Mouse (Mus musculus) limb, embryonic 12.5 days (tissue): ENCODE data around the gene Pnldc1. TPM values are rescaled to one million over a fixed set of nuclear protein-coding genes. Genes with fewer than 3 reads are reported as not detected.
"Not testable (repeated sequence)": the region's sequence is repeated elsewhere in the genome, so short reads cannot be mapped to it uniquely, and the experiment has no call there.

ENCODE experiments used
- ATAC-seq: fragments of 200-750 bp; cut with Nextera tagmentation; 2 replicates; pipeline ENCODE4 v1.8.0; 2017; ENCODE audit warnings: low read depth, moderate TSS enrichment; ENCODE audit not compliant: insufficient number of reproducible peaks, insufficient read depth, low FRiP score, low TSS enrichment
- H3K27ac ChIP-seq: fragments of 300-500 bp; sonication (generic); 2 replicates; pipeline ENCODE4 v1.5.1; 2016; ENCODE audit warnings: mild to moderate bottlenecking, moderate library complexity
- H3K27me3 ChIP-seq: fragments of 300-500 bp; sonication (generic); 2 replicates; pipeline ENCODE4 v1.6.1; 2016; ENCODE audit warnings: mild to moderate bottlenecking, moderate library complexity
- H3K36me3 ChIP-seq: fragments of 300-500 bp; sonication (generic); 2 replicates; pipeline ENCODE4 v1.6.1; 2016; ENCODE audit warnings: mild to moderate bottlenecking, moderate library complexity
- H3K4me1 ChIP-seq: fragments of 300-500 bp; sonication (generic); replicated peaks from 2 replicates; pipeline ENCODE4 v1.6.1; 2016
- H3K4me2 ChIP-seq: fragments of 300-500 bp; sonication (generic); 2 replicates; pipeline ENCODE4 v1.6.1; 2016; ENCODE audit warnings: mild to moderate bottlenecking, moderate library complexity
- H3K4me3 ChIP-seq: fragments of 300-500 bp; sonication (generic); replicated peaks from 2 replicates; pipeline ENCODE4 v1.5.1; 2016; ENCODE audit warnings: mild to moderate bottlenecking
- H3K9ac ChIP-seq: fragments of 300-500 bp; sonication (generic); replicated peaks from 2 replicates; pipeline ENCODE4 v1.6.1; 2016; ENCODE audit warnings: mild to moderate bottlenecking, moderate library complexity
- H3K9me3 ChIP-seq: fragments of 300-500 bp; sonication (generic); 2 replicates; pipeline ENCODE4 v1.6.1; 2016; ENCODE audit warnings: mild to moderate bottlenecking, moderate library complexity
- WGBS: fragments of 180-500 bp; shearing (Covaris S2); methylation state at CpG from one replicate; pipeline ENCODE4 v1.1.7; 2016; 5-methylcytosine and 5-hydroxymethylcytosine counted together
- polyA plus RNA-seq: library from polyadenylated mRNA; unstranded; fragments of >200 nt; fragmentation: Nextera tagmentation; extraction: Ambion mirVana; gene quantifications from 2 replicates; pipeline ENCODE4 v1.2.1, GENCODE M21; 2016

The Pnldc1 gene
- 2.9 and 3.6 TPM in 2 replicates for polyA plus RNA-seq

- 0 out of 2 replicates have a peak within 1 kb of the TSS, but pooled peaks have one; percentile 23 for H3K9ac ChIP-seq
- no peaks in the 10 kb centered on the region for H3K4me1 ChIP-seq
- peaks cover 67% of the 10 kb centered on the region for H3K36me3 ChIP-seq
Observed at GRCm38 (mm10) chr17:12909361-12910280, at the start of gene Pnldc1. Gene Pnldc1 (minus strand): TSS chr17:12910230.

GRCm38 (mm10) chr17:12959377-12959776, 49.3 kb upstream of the Pnldc1 start:
- not testable (repeated sequence) for H3K9me3 ChIP-seq, H3K9ac ChIP-seq, H3K27ac ChIP-seq, H3K27me3 ChIP-seq, ATAC-seq, H3K4me1 ChIP-seq
- Histone ChIP-seq H3K4me2 (peak overlapping the region; percentile 51), H3K4me3 (peak overlapping the region; percentile 30; the same call in 1 of the 2 replicates), H3K36me3 (peaks cover 24% of the 10 kb centered on the region)
- 48% methylated on average over 2 of the region's 2 CpGs for WGBS

More at GRCm38 (mm10) chr17:12909361-12910280, at the start of gene Pnldc1:
- H3K4me2 ChIP-seq: no peak within 1 kb of the TSS
- no peaks in the 10 kb centered on the region for H3K27me3 ChIP-seq
- no peak within 1 kb of the TSS for H3K27ac ChIP-seq
- H3K4me3 ChIP-seq: no peak within 1 kb of the TSS
- no peak for ATAC-seq
- 79% methylated on average over 35 of the region's 35 CpGs for WGBS
- H3K9me3 ChIP-seq: no peaks in the 10 kb centered on the region

GRCm38 (mm10) chr17:12956664-12957063, 46.6 kb upstream of the Pnldc1 start:
- ATAC-seq: no peak
- 93% methylated on average over 8 of the region's 8 CpGs for WGBS
- no peaks in the 10 kb centered on the region for H3K27me3 ChIP-seq
- no peak overlapping the region for H3K27ac ChIP-seq
- no peaks in the 10 kb centered on the region for H3K9me3 ChIP-seq
- H3K36me3 ChIP-seq: peaks cover 44% of the 10 kb centered on the region
- H3K4me3 ChIP-seq: no peak overlapping the region
- no peak overlapping the region for H3K4me2 ChIP-seq
- no peak overlapping the region for H3K9ac ChIP-seq
- H3K4me1 ChIP-seq: peaks cover 7% of the 10 kb centered on the region

DNA sequence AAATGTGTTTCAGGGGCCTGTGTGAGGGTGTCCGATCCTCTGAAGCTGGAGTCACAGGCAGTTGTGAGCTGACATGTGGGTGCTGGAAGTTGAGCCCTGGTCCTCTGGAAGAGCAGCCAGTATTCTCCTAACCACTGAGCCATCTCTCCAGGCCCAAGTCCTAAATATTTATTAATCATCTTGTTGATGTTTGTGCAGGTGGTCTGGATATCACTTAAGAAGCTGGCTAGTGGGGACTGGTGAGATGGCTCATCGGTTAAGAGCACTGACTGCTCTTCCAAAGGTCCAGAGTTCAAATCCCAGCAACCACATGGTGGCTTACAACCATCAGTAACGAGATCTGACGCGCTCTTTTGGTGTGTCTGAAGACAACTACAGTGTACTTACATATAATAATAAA, 39.6 kb upstream of the Pnldc1 start:
- no peaks in the 10 kb centered on the region for H3K4me1 ChIP-seq
- H3K9me3 ChIP-seq: no peaks in the 10 kb centered on the region
- peaks cover 77% of the 10 kb centered on the region for H3K36me3 ChIP-seq
- H3K4me3 ChIP-seq: no peak overlapping the region
- 93% methylated on average over 5 of the region's 5 CpGs for WGBS
- H3K27ac ChIP-seq: no peak overlapping the region
- no peak overlapping the region for H3K4me2 ChIP-seq
- no peak overlapping the region for H3K9ac ChIP-seq
- no peaks in the 10 kb centered on the region for H3K27me3 ChIP-seq
- ATAC-seq: no peak

DNA sequence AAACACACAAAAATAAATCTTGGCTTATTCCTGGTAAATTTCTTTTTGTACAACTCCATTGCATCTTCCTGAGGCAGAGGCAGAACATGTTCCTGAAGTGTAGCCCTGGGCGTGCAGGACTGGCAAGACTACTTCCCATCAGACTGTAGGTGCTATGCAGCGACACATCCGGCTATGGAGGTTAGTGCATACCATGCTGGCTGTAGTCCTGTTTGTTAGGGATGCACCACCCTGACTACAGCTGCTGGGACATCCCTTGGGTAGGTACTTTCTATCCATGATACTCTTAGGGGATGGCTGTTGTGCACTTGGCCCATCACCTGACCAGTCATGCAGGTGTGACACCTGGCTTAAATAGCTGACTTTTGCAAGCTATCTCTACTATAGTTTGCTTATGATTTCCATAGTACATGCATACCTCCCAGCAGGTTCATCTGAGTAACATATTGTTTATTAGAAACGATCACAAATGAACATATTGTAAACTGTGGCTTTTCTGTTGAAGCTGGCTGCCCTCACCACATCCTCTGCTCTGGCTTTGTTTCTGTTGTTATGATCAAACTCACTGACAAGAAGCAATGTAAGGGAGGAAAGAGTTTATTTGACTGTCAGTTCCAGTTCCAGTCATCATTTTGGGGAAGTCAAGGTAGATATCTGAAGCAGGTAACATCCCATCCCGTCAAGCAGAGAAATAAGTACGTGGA, 32.6 kb upstream of the Pnldc1 start:
- Histone ChIP-seq H3K4me2 (no peak overlapping the region), H3K9me3 (no peaks in the 10 kb centered on the region), H3K4me1 (peaks cover 11% of the 10 kb centered on the region), H3K36me3 (peaks cover 50% of the 10 kb centered on the region), H3K27me3 (no peaks in the 10 kb centered on the region), H3K27ac (no peak overlapping the region), H3K4me3 (no peak overlapping the region), H3K9ac (no peak overlapping the region)
- WGBS: 91% methylated on average over 6 of the region's 6 CpGs
- no peak for ATAC-seq

GRCm38 (mm10) chr17:12941543-12942260, 31.7 kb upstream of the Pnldc1 start:
- peaks cover 45% of the 10 kb centered on the region for H3K36me3 ChIP-seq
- H3K27ac ChIP-seq: no peak overlapping the region
- H3K9ac ChIP-seq: no peak overlapping the region
- H3K4me1 ChIP-seq: peaks cover 11% of the 10 kb centered on the region
- H3K4me2 ChIP-seq: no peak overlapping the region
- no peaks in the 10 kb centered on the region for H3K27me3 ChIP-seq
- no peaks in the 10 kb centered on the region for H3K9me3 ChIP-seq
- ATAC-seq: no peak
- H3K4me3 ChIP-seq: no peak overlapping the region
- WGBS: 80% methylated on average over 8 of the region's 8 CpGs

DNA sequence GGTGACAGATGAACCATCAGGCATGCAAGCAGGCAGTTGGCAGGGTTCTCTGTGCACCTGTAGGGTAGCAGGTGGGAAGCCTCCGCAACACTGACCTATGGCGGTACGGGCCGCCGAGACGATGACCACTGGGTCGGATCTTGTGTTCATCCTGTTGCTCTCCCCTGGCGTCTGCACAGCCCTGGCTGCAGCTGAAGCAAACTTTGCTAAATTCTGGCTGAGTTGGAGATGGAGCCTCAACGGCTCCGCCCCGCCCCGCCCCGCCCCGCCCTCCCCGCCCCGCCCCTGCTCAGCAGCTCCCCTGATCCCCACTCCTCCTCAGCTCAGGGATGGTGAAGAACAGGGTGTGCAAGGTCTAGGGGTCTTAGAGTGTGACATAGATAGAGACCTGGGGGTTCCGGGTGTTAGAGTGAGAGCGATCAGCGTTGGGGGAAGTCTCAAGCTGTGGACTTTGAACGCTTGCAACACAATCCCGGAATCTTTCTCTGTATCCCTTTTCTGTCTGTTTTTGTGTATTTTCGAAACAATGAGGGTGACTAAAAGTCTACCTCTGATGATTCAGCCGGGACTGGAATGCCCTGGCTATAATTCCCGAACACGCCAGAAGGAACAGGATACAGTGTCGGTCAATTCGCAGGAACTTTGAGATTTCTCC, 30.2 kb upstream of the Pnldc1 start, which contains the start of gene Acat3:
Gene Acat3 (minus strand): TSS at position 450 of the 655 bp plus-strand sequence.
- H3K36me3 ChIP-seq: peaks cover 32% of the 10 kb centered on the region
- peaks cover 11% of the 10 kb centered on the region for H3K4me1 ChIP-seq
- WGBS: 15% methylated on average over 27 of the region's 27 CpGs
- 0 out of 2 replicates have a peak within 1 kb of the TSS, but pooled peaks have one; percentile 47 for H3K27ac ChIP-seq
- peak; percentile 50; the same call in 1 of the 2 replicates for ATAC-seq
- no peaks in the 10 kb centered on the region for H3K9me3 ChIP-seq
- no peaks in the 10 kb centered on the region for H3K27me3 ChIP-seq
- H3K4me3 ChIP-seq: peak within 1 kb of the TSS; percentile 32
- H3K9ac ChIP-seq: peak within 1 kb of the TSS; percentile 44
- peak within 1 kb of the TSS; percentile 63 for H3K4me2 ChIP-seq

GRCm38 (mm10) chr17:12939377-12940148, 29.5 kb upstream of the Pnldc1 start:
- H3K27me3 ChIP-seq, H3K27ac ChIP-seq, H3K9me3 ChIP-seq: not testable (repeated sequence)
- Histone ChIP-seq H3K4me1 (peaks cover 11% of the 10 kb centered on the region), H3K9ac (peak overlapping the region; percentile 44), H3K36me3 (peaks cover 25% of the 10 kb centered on the region), H3K4me3 (peak overlapping the region; percentile 32), H3K4me2 (peak overlapping the region; percentile 63)
- ATAC-seq: peak; percentile 58; the same call in 1 of the 2 replicates
- 44% methylated on average over 2 of the region's 12 CpGs for WGBS

DNA sequence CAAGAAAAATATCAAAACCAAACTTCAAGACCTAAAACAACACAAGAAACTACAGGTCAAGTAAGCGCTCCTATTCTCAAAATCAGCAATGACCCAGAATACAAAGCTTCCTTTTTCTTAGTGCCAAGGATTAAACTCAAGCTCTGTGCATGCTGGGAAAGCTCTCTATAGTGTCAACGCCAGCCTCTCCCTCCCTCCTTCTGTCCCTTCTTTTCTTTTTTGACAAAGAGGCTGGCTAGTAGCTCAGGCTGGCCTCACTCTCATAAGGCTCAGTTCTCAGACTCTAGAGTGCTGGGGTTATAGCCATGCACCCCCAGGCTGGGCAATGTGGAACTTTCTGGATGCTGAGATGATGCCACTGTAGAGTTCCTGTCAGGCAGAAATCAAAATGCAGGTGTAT, 28.0 kb upstream of the Pnldc1 start:
- Histone ChIP-seq H3K9me3 (no peaks in the 10 kb centered on the region), H3K9ac (no peak overlapping the region), H3K27ac (no peak overlapping the region), H3K27me3 (no peaks in the 10 kb centered on the region), H3K4me2 (no peak overlapping the region), H3K4me3 (no peak overlapping the region), H3K36me3 (peaks cover 11% of the 10 kb centered on the region), H3K4me1 (peaks cover 11% of the 10 kb centered on the region)
- ATAC-seq: no peak
- WGBS: 58% methylated on average over 2 of the region's 2 CpGs

DNA sequence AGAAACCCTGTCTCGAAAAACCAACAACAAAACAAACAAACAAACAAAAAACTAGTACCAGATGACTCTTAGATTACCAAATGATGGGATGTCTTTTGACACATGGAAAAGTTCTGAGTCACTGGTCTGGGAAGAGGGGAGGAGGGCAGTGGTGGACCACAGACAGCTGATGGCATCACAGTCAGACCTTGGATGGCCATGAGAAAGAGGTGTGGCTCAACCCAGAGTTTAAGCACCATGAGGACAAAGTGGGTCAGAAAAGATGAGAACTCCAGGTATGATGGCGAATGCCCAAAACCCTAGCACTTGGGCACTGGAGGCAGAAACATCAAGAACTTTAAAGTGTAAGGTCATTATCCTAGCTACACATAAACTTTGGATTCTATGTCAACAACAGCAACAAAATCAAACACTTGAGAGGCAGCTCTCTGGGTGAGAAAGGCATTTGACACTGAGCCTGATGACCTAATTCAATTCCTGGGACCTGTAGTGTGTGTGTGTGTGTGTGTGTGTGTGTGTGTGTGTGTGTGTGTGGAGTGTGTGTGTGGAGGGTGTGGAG, 27.5 kb upstream of the Pnldc1 start:
- Histone ChIP-seq H3K4me2 (no peak overlapping the region), H3K4me3 (no peak overlapping the region), H3K9ac (no peak overlapping the region), H3K4me1 (peaks cover 11% of the 10 kb centered on the region), H3K36me3 (peaks cover 5% of the 10 kb centered on the region), H3K9me3 (no peaks in the 10 kb centered on the region), H3K27me3 (no peaks in the 10 kb centered on the region), H3K27ac (no peak overlapping the region)
- no peak for ATAC-seq
- WGBS: 89% methylated on average over 2 of the region's 2 CpGs
